Mouse (Mus musculus): ENCODE measurements around the gene Adgrv1. TPM values are rescaled to one million over a fixed set of nuclear protein-coding genes. Genes with fewer than 3 reads are reported as not detected.
"Not testable (repeated sequence)": the region's sequence is repeated elsewhere in the genome, so short reads cannot be mapped to it uniquely, and the experiment has no call there.

The Adgrv1 gene
- polyA plus RNA-seq, 1 experiment from 2014 or later: 0.87 TPM

GRCm38 (mm10) chr13:81278669-81279350 is 354.1 kb downstream of the Adgrv1 start:
- no peak for DNase-seq
- no peak overlapping the region for H3K4me2 ChIP-seq (ENCODE audit: low read depth, low read length)
- no peak overlapping the region for H3K9ac ChIP-seq (replicated peaks)
- no peaks in the 10 kb centered on the region for H3K27me3 ChIP-seq (ENCODE audit: insufficient read depth, low read length)
- H3K9me3 ChIP-seq (ENCODE audit: low read length): no peaks in the 10 kb centered on the region
- no peak overlapping the region for H3K27ac ChIP-seq (ENCODE audit: low read depth)
- 57% methylated on average over 2 of the region's 2 CpGs for WGBS (ENCODE audit: insufficient replicate concordance)
- no peaks in the 10 kb centered on the region for H3K4me1 ChIP-seq (ENCODE audit: insufficient read depth)
- H3K4me3 ChIP-seq (ENCODE audit: low read depth, low read length): no peak overlapping the region
- ATAC-seq: no peak
- H3K36me3 ChIP-seq (replicated peaks; ENCODE audit: insufficient read depth, low read length): no peaks in the 10 kb centered on the region
- TF ChIP-seq EP300 (IDR thresholded peaks at IDR 0.05; ENCODE audit: low read depth): no peak
- no peak for TF ChIP-seq CTCF (IDR thresholded peaks at IDR 0.05; ENCODE audit: low read depth)

DNA sequence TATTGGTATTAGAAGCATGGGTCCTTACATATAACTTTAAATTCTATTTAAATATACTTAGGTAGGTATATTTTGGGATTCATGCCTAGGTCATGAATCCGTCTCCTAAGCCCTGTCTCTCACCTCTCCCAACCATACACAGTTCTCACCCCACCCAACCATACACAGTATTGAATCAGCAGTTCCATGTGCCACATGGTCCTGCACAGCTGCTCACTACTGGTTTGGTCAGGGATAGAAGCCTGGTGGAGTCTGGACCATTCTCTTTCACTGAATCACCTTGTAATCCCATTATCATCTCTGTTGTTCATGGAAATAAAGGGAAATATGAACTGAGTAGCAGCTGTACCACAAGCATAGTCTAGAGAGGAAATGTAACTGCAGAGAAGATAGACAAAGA is 359.1 kb downstream of the Adgrv1 start:
- no peak for DNase-seq
- no peaks in the 10 kb centered on the region for H3K36me3 ChIP-seq (replicated peaks; ENCODE audit: insufficient read depth, low read length)
- H3K27ac ChIP-seq (ENCODE audit: low read depth): no peak overlapping the region
- no peak overlapping the region for H3K9ac ChIP-seq (replicated peaks)
- H3K9me3 ChIP-seq (ENCODE audit: low read length): no peaks in the 10 kb centered on the region
- no peak for TF ChIP-seq CTCF (IDR thresholded peaks at IDR 0.05; ENCODE audit: low read depth)
- no peak for TF ChIP-seq EP300 (IDR thresholded peaks at IDR 0.05; ENCODE audit: low read depth)
- ATAC-seq: no peak
- H3K27me3 ChIP-seq (ENCODE audit: insufficient read depth, low read length): no peaks in the 10 kb centered on the region
- H3K4me2 ChIP-seq (ENCODE audit: low read depth, low read length): no peak overlapping the region
- H3K4me1 ChIP-seq (ENCODE audit: insufficient read depth): no peaks in the 10 kb centered on the region
- H3K4me3 ChIP-seq (ENCODE audit: low read depth, low read length): no peak overlapping the region
- WGBS (ENCODE audit: insufficient replicate concordance): 71% methylated on average over 1 of the region's 1 CpGs

- Histone ChIP-seq H3K4me1 (ENCODE audit: insufficient read depth) (no peaks in the 10 kb centered on the region), H3K4me3 (ENCODE audit: low read depth, low read length) (no peak overlapping the region), H3K9ac (replicated peaks) (no peak overlapping the region), H3K36me3 (replicated peaks; ENCODE audit: insufficient read depth, low read length) (no peaks in the 10 kb centered on the region), H3K4me2 (ENCODE audit: low read depth, low read length) (no peak overlapping the region), H3K27me3 (ENCODE audit: insufficient read depth, low read length) (no peaks in the 10 kb centered on the region), H3K27ac (ENCODE audit: low read depth) (no peak overlapping the region), H3K9me3 (ENCODE audit: low read length) (no peaks in the 10 kb centered on the region)
- TF ChIP-seq EP300 (IDR thresholded peaks at IDR 0.05; ENCODE audit: low read depth) (no peak), CTCF (IDR thresholded peaks at IDR 0.05; ENCODE audit: low read depth) (no peak)
- ATAC-seq (no peak), DNase-seq (no peak)
- WGBS (ENCODE audit: insufficient replicate concordance): 71% methylated on average over 6 of the region's 6 CpGs
Measured at GRCm38 (mm10) chr13:81270396-81270795, 362.6 kb downstream of the Adgrv1 start.

DNA sequence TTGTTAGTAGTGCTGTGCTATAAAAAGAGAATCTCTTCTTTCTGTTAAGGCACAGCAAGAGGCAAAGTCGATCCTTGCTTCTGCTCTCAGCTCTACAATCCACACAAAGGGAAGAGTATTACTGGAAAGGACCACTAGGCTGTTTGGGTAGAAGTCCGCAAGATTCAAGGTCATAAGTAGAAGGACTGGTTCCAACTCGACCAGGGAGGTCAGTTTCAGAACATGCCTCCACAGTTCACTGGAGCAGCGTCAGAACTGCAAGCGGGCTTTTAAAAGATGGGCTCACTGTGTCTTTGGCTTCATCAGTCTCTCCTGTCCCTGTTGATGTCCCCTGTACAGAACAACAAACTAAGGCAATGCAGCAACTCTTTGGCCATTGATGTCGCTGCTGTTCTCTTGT is 363.9 kb downstream of the Adgrv1 start:
- Histone ChIP-seq H3K9ac (replicated peaks) (no peak overlapping the region), H3K4me2 (ENCODE audit: low read depth, low read length) (no peak overlapping the region), H3K36me3 (replicated peaks; ENCODE audit: insufficient read depth, low read length) (no peaks in the 10 kb centered on the region), H3K27ac (ENCODE audit: low read depth) (no peak overlapping the region), H3K27me3 (ENCODE audit: insufficient read depth, low read length) (no peaks in the 10 kb centered on the region), H3K4me3 (ENCODE audit: low read depth, low read length) (no peak overlapping the region), H3K9me3 (ENCODE audit: low read length) (no peaks in the 10 kb centered on the region), H3K4me1 (ENCODE audit: insufficient read depth) (no peaks in the 10 kb centered on the region)
- ATAC-seq (no peak), DNase-seq (no peak)
- WGBS (ENCODE audit: insufficient replicate concordance): 71% methylated on average over 6 of the region's 6 CpGs
- TF ChIP-seq EP300 (IDR thresholded peaks at IDR 0.05; ENCODE audit: low read depth) (no peak), CTCF (IDR thresholded peaks at IDR 0.05; ENCODE audit: low read depth) (no peak)

GRCm38 (mm10) chr13:81267489-81267888 is 365.5 kb downstream of the Adgrv1 start:
- not testable (repeated sequence) for H3K36me3 ChIP-seq (replicated peaks; ENCODE audit: insufficient read depth, low read length); H3K9ac ChIP-seq (replicated peaks); H3K4me1 ChIP-seq (ENCODE audit: insufficient read depth); DNase-seq; H3K27me3 ChIP-seq (ENCODE audit: insufficient read depth, low read length); H3K27ac ChIP-seq (ENCODE audit: low read depth); ATAC-seq; H3K9me3 ChIP-seq (ENCODE audit: low read length); H3K4me2 ChIP-seq (ENCODE audit: low read depth, low read length); H3K4me3 ChIP-seq (ENCODE audit: low read depth, low read length)
- WGBS (ENCODE audit: insufficient replicate concordance): 72% methylated on average over 4 of the region's 4 CpGs

- Histone ChIP-seq H3K36me3 (replicated peaks; ENCODE audit: insufficient read depth, low read length) (no peaks in the 10 kb centered on the region), H3K4me3 (ENCODE audit: low read depth, low read length) (no peak overlapping the region), H3K27ac (ENCODE audit: low read depth) (no peak overlapping the region), H3K9me3 (ENCODE audit: low read length) (no peaks in the 10 kb centered on the region), H3K4me2 (ENCODE audit: low read depth, low read length) (no peak overlapping the region), H3K9ac (replicated peaks) (no peak overlapping the region), H3K4me1 (ENCODE audit: insufficient read depth) (no peaks in the 10 kb centered on the region), H3K27me3 (ENCODE audit: insufficient read depth, low read length) (no peaks in the 10 kb centered on the region)
- 44% methylated on average over 1 of the region's 1 CpGs for WGBS (ENCODE audit: insufficient replicate concordance)
- TF ChIP-seq EP300 (IDR thresholded peaks at IDR 0.05; ENCODE audit: low read depth) (no peak), CTCF (IDR thresholded peaks at IDR 0.05; ENCODE audit: low read depth) (no peak)
- ATAC-seq (no peak), DNase-seq (no peak)
Measured at GRCm38 (mm10) chr13:81264465-81264864, 368.5 kb downstream of the Adgrv1 start.

- TF ChIP-seq CTCF (IDR thresholded peaks at IDR 0.05; ENCODE audit: low read depth): no peak
- no peak for TF ChIP-seq EP300 (IDR thresholded peaks at IDR 0.05; ENCODE audit: low read depth)
- Histone ChIP-seq H3K36me3 (replicated peaks; ENCODE audit: insufficient read depth, low read length) (no peaks in the 10 kb centered on the region), H3K27me3 (ENCODE audit: insufficient read depth, low read length) (no peaks in the 10 kb centered on the region), H3K4me1 (ENCODE audit: insufficient read depth) (no peaks in the 10 kb centered on the region), H3K9me3 (ENCODE audit: low read length) (no peaks in the 10 kb centered on the region), H3K9ac (replicated peaks) (no peak overlapping the region), H3K4me2 (ENCODE audit: low read depth, low read length) (no peak overlapping the region), H3K4me3 (ENCODE audit: low read depth, low read length) (no peak overlapping the region), H3K27ac (ENCODE audit: low read depth) (no peak overlapping the region)
- WGBS (ENCODE audit: insufficient replicate concordance): 62% methylated on average over 2 of the region's 2 CpGs
- DNase-seq: no peak
- no peak for ATAC-seq
Measured at GRCm38 (mm10) chr13:81241181-81241580, 391.8 kb downstream of the Adgrv1 start.

Data from liver, postnatal 0 days (tissue).